ENCODE assay signal across 9 mouse cellular contexts in the genomic region with DNA sequence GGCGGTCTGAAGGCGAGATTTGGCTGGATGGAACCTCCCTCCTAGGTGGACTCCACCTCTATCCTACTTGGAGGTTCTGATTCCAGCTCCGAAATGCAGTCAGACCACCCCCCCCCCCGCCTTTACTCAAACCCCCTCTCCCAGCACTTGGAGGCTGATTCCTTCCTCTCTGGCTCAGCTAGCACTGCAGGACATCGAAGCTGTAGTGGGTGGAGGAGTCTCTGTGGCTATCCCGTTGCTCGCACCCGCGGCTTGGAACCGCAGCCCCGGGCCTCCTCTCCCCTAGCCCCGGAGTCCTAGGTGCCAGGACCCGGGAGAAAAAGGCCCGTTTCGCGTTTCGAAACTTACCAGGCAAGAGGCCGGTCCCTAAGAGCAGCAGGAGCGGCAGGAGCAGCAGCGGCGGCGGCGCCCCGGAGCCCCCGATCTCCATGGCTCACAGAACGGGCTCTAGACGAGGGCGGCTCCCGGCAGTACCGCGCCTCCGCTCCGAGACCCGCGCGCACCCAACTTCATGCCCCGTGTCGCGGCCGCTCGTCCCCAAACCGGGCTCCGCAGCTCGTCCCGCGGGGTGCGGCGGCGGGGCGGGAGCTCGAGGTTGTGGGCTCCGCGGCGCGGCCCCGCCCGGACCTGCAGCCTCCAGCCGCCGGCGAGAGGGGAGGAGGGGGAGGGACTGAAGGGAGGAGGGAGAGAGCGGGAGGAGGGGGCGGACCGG. TPM values are rescaled to one million over a fixed set of nuclear protein-coding genes. Genes with fewer than 3 reads are reported as not detected.
A peak's percentile ranks its signal among the peaks of the same experiment; 100 is the strongest.
DNase-seq lines count a peak whose midpoint lies in the region; ATAC-seq and TF ChIP-seq lines count a peak whose summit lies in the region.
"Had no signal": no experiment of that assay in that cellular context is flagged by ENCODE, and none has a peak within 500 bp of the region (broad histone marks: within the 10 kb centered on the region; RNA-seq: fewer than 3 reads in every experiment).

No protein-coding gene starts in this region.

- intact Hi-C loops in gastrocnemius, postnatal 36 days (cut with DNase I): no loop called here

- H3K4me3 ChIP-seq in heart, embryonic 10.5 days: peak overlapping the region; percentile 71
- peak overlapping the region; percentile 63 for H3K4me3 ChIP-seq in embryonic facial prominence, embryonic 14.5 days (ENCODE audit: low read depth, low read length)
- H3K4me3 ChIP-seq in hindbrain, postnatal 0 days (ENCODE audit: low read length): peak overlapping the region; percentile 67

- H3K4me1 ChIP-seq in heart, embryonic 10.5 days: peaks cover 29% of the 10 kb centered on the region
- H3K4me1 ChIP-seq in embryonic facial prominence, embryonic 14.5 days (ENCODE audit: control insufficient read depth, insufficient read depth, low read length): peaks cover 3% of the 10 kb centered on the region; the same call in 1 of the 2 replicates
- peaks cover 17% of the 10 kb centered on the region for H3K4me1 ChIP-seq in hindbrain, postnatal 0 days (ENCODE audit: insufficient read depth, low read length)

- no peak for DNase-seq in heart, embryonic 10.5 days (ENCODE audit: low spot score)
- DNase-seq in heart, adult 11 months: no peak
- DNase-seq in Muller cell, postnatal 12 days (ENCODE audit: inconsistent ontology term): peak; percentile 48
- peak; percentile 27 for DNase-seq in embryonic facial prominence, embryonic 14.5 days (ENCODE audit: low spot score)
- DNase-seq in hindbrain, postnatal 0 days (ENCODE audit: low spot score): peak; percentile 61
- DNase-seq in thymus, postnatal 0 days (ENCODE audit: low spot score): no peak
- DNase-seq in gastrocnemius, postnatal 36 days: no peak

- H3K36me3 ChIP-seq in heart, embryonic 10.5 days: no peaks in the 10 kb centered on the region
- no peaks in the 10 kb centered on the region for H3K36me3 ChIP-seq in embryonic facial prominence, embryonic 14.5 days (ENCODE audit: control insufficient read depth, insufficient read depth, low read length)
- H3K36me3 ChIP-seq in hindbrain, postnatal 0 days (ENCODE audit: insufficient read depth, low read length): no peaks in the 10 kb centered on the region

- H3K4me2 ChIP-seq in embryonic facial prominence, embryonic 14.5 days (ENCODE audit: low read depth, low read length): peak overlapping the region; percentile 95
- H3K4me2 ChIP-seq in hindbrain, postnatal 0 days (ENCODE audit: low read depth, low read length): peak overlapping the region; percentile 88

- peak overlapping the region; percentile 56 for H3K27ac ChIP-seq in heart, embryonic 10.5 days
- H3K27ac ChIP-seq in embryonic facial prominence, embryonic 14.5 days (replicated peaks; ENCODE audit: low read depth, low read length): no peak overlapping the region
- H3K27ac ChIP-seq in hindbrain, postnatal 0 days: peak overlapping the region; percentile 32; the same call in 1 of the 2 replicates

- H3K9me3 ChIP-seq in heart, embryonic 10.5 days: no peaks in the 10 kb centered on the region
- no peaks in the 10 kb centered on the region for H3K9me3 ChIP-seq in embryonic facial prominence, embryonic 14.5 days (ENCODE audit: control insufficient read depth, low read length)
- no peaks in the 10 kb centered on the region for H3K9me3 ChIP-seq in hindbrain, postnatal 0 days (ENCODE audit: low read length)

- 1% methylated on average over 60 of the region's 63 CpGs for whole genome bisulfite sequencing in heart, embryonic 10.5 days
- under 1% methylated on average over 35 of the region's 63 CpGs for WGBS in embryonic facial prominence, embryonic 14.5 days
- 1% methylated on average over 43 of the region's 63 CpGs for WGBS in hindbrain, postnatal 0 days

- peak; percentile 57; the same call in 1 of the 2 replicates for ATAC-seq in embryonic facial prominence, embryonic 14.5 days (ENCODE audit: low read depth)
- peak; percentile 42 for ATAC-seq in hindbrain, postnatal 0 days
- ATAC-seq in megakaryocyte progenitor cell, adult 5-6 weeks (replicated peaks; ENCODE audit: poor library complexity): peak; percentile 31; the same call in 1 of the 2 replicates

- H3K9ac ChIP-seq in embryonic facial prominence, embryonic 14.5 days (ENCODE audit: low read depth, low read length): peak overlapping the region; percentile 67
- H3K9ac ChIP-seq in hindbrain, postnatal 0 days (replicated peaks; ENCODE audit: low read length): peak overlapping the region; percentile 74

- H3K27me3 ChIP-seq in heart, embryonic 10.5 days (ENCODE audit: insufficient read depth, poor library complexity, severe bottlenecking): peaks cover 100% of the 10 kb centered on the region
- peaks cover 53% of the 10 kb centered on the region for H3K27me3 ChIP-seq in embryonic facial prominence, embryonic 14.5 days (replicated peaks; ENCODE audit: control insufficient read depth, insufficient read depth, low read length)
- no peaks in the 10 kb centered on the region for H3K27me3 ChIP-seq in hindbrain, postnatal 0 days (ENCODE audit: insufficient read depth, low read length)

- TF ChIP-seq CTCF in hindbrain, postnatal 0 days (IDR thresholded peaks at IDR 0.05; ENCODE audit: low read depth): no peak

RNA-seq across cellular contexts. Expression of gene Chrna4, which starts 4.5 kb away (rescaled TPM):
- 0.17 and 1.3 TPM in 2 replicates for polyA plus RNA-seq in heart, embryonic 10.5 days (2016; fragmentation: Nextera tagmentation; extraction: Ambion mirVana)
- polyA plus RNA-seq in embryonic facial prominence, embryonic 14.5 days (2014; fragmentation: Nextera tagmentation; extraction: Ambion mirVana): 3.6 and 5.8 TPM in 2 replicates
- 50.5 and 52.7 TPM in 2 replicates for total RNA-seq in hindbrain, postnatal 0 days (2014; rRNA removed)
- polyA plus RNA-seq in hindbrain, postnatal 0 days (2015; fragmentation: Nextera tagmentation; extraction: Ambion mirVana): 35.2 and 41.4 TPM in 2 replicates
- not detected in 2 replicates for total RNA-seq in megakaryocyte progenitor cell, adult 5-6 weeks (2015)
- not detected in 2 replicates for total RNA-seq in megakaryocyte progenitor cell, adult 5-6 weeks (2017)
- polyA plus RNA-seq in thymus, postnatal 0 days (2015; fragmentation: Nextera tagmentation; extraction: Ambion mirVana): 0.14 and 0.38 TPM in 2 replicates
- under 1 TPM; 0.15 to 0.37 TPM for total RNA-seq in gastrocnemius, postnatal 36 days (2021)
- total RNA-seq: hematopoietic stem cell, adult 5-6 weeks had no signal

RNA-seq across cellular contexts. Expression of gene Col20a1, which starts 52.5 kb away (rescaled TPM):
- 0.11 and 0.20 TPM in 2 replicates for polyA plus RNA-seq in heart, embryonic 10.5 days (2016; fragmentation: Nextera tagmentation; extraction: Ambion mirVana)
- polyA plus RNA-seq in embryonic facial prominence, embryonic 14.5 days (2014; fragmentation: Nextera tagmentation; extraction: Ambion mirVana): 2.5 and 3.7 TPM in 2 replicates
- 0.47 and 0.68 TPM in 2 replicates for total RNA-seq in hindbrain, postnatal 0 days (2014; rRNA removed)
- 0.09 and 0.28 TPM in 2 replicates for polyA plus RNA-seq in hindbrain, postnatal 0 days (2015; fragmentation: Nextera tagmentation; extraction: Ambion mirVana)
- 0.12 and 0.42 TPM in 2 replicates for total RNA-seq in megakaryocyte progenitor cell, adult 5-6 weeks (2015)
- total RNA-seq in megakaryocyte progenitor cell, adult 5-6 weeks (2017): 0.10 TPM in 1 of 2 replicates, not detected in the other
- polyA plus RNA-seq in thymus, postnatal 0 days (2015; fragmentation: Nextera tagmentation; extraction: Ambion mirVana): 0.14 and 0.57 TPM in 2 replicates
- total RNA-seq in gastrocnemius, postnatal 36 days (2021): 1 to 10 TPM; 1.6 to 1.8 TPM

Comparison
In these comparisons a context has a peak if more than half of its experiments do, and no peak if none do; other contexts are left out.
1. DNase-seq: peak in Muller cell, postnatal 12 days (single experiment), embryonic facial prominence, embryonic 14.5 days (single experiment) and hindbrain, postnatal 0 days (single experiment); none in heart, embryonic 10.5 days (single experiment), heart, adult 11 months (single experiment), thymus, postnatal 0 days (single experiment) and gastrocnemius, postnatal 36 days (0 of 2).
2. Peak in every context shown above with its lines, with median percentiles within 50 percentile points of each other: H3K4me3 ChIP-seq and ATAC-seq.